Mouse (Mus musculus) forebrain, embryonic 12.5 days (tissue): ENCODE measurements around the gene Dda1. TPM values are rescaled to one million over a fixed set of nuclear protein-coding genes. Genes with fewer than 3 reads are reported as not detected.
A peak's percentile ranks its signal among the peaks of the same experiment; 100 is the strongest.

Experiments
- ATAC-seq: fragments of 200-750 bp; cut with Nextera tagmentation; 2 replicates; pipeline ENCODE4 v1.8.0; 2017; ENCODE audit warnings: moderate TSS enrichment; ENCODE audit not compliant: low FRiP score
- H3K27ac ChIP-seq: fragments of 300-500 bp; sonication (generic); 2 replicates; pipeline ENCODE4 v1.5.1; 2016; ENCODE audit warnings: mild to moderate bottlenecking
- H3K27me3 ChIP-seq: fragments of 300-500 bp; sonication (generic); 2 replicates; pipeline ENCODE4 v1.6.1; 2016; ENCODE audit warnings: mild to moderate bottlenecking
- H3K36me3 ChIP-seq: fragments of 300-500 bp; sonication (generic); replicated peaks from 2 replicates; pipeline ENCODE4 v1.6.1; 2016; ENCODE audit warnings: mild to moderate bottlenecking
- H3K4me1 ChIP-seq: fragments of 300-500 bp; sonication (generic); 2 replicates; pipeline ENCODE4 v1.6.1; 2016
- H3K4me2 ChIP-seq: fragments of 300-500 bp; sonication (generic); 2 replicates; pipeline ENCODE4 v1.6.1; 2016; ENCODE audit warnings: mild to moderate bottlenecking, moderate library complexity
- H3K4me3 ChIP-seq: fragments of 300-500 bp; sonication (generic); replicated peaks from 2 replicates; pipeline ENCODE4 v1.5.1; 2016; ENCODE audit warnings: mild to moderate bottlenecking
- H3K9ac ChIP-seq: fragments of 300-500 bp; sonication (generic); 2 replicates; pipeline ENCODE4 v1.6.1; 2016; ENCODE audit warnings: mild to moderate bottlenecking
- H3K9me3 ChIP-seq: fragments of 300-500 bp; sonication (generic); 2 replicates; pipeline ENCODE4 v1.6.1; 2016
- WGBS: fragments of 180-500 bp; shearing (Covaris S2); methylation state at CpG from one replicate; pipeline ENCODE4 v1.1.7; 2016; 5-methylcytosine and 5-hydroxymethylcytosine counted together
- polyA plus RNA-seq: library from polyadenylated mRNA; unstranded; fragments of >200 nt; fragmentation: Nextera tagmentation; extraction: Ambion mirVana; gene quantifications from 2 replicates; pipeline ENCODE4 v1.2.1, GENCODE M21; 2016

Gene Dda1
- polyA plus RNA-seq, 1 experiment from 2014 or later = 146 TPM

DNA sequence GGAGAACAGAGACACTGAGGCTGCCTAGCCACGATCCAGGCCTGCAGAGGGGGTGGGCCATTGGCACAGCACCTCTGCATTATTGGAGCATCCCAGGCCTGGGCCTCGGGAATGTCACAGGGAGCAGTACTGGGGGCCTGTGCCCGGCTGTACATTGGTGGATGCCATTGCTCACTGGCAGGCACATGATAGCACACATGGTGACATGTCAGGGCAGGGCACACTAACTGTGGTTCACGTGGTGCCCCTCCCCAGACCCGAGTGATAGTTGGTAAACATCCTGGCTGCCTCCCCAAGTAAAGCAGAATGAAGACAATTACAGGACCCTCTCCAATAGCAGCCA lies 1.9 kb downstream of the Dda1 start:
- ATAC-seq = no peak
- Histone ChIP-seq H3K9me3 (no peaks in the 10 kb centered on the region), H3K4me2 (no peak overlapping the region), H3K4me3 (no peak overlapping the region), H3K4me1 (peaks cover 23% of the 10 kb centered on the region), H3K27me3 (no peaks in the 10 kb centered on the region), H3K36me3 (peaks cover 51% of the 10 kb centered on the region), H3K27ac (no peak overlapping the region), H3K9ac (no peak overlapping the region; the same call in 1 of the 2 replicates)
- 90% methylated on average over 5 of the region's 5 CpGs for WGBS

DNA sequence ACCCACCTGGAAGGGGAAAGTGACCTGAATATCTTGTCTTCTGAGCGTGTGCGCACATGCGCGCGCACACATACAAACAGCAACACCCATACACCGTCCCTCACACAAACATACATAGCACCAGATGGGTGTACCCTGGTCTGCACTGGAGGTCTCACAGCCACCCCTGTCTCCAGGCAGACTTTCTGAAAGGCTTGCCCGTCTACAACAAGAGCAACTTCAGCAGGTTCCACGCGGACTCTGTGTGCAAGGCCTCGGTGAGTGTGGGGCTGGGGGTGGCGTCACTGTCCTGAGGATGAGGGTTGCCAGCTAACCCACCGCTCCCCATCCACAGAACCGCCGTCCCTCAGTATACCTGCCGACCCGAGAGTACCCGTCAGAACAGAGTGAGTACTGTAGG lies 2.9 kb downstream of the Dda1 start:
- Histone ChIP-seq H3K9ac (no peak overlapping the region), H3K4me1 (peaks cover 27% of the 10 kb centered on the region), H3K9me3 (no peaks in the 10 kb centered on the region), H3K36me3 (peaks cover 47% of the 10 kb centered on the region), H3K27ac (no peak overlapping the region), H3K4me2 (no peak overlapping the region), H3K27me3 (no peaks in the 10 kb centered on the region), H3K4me3 (no peak overlapping the region)
- no peak for ATAC-seq
- WGBS = 96% methylated on average over 17 of the region's 17 CpGs

DNA sequence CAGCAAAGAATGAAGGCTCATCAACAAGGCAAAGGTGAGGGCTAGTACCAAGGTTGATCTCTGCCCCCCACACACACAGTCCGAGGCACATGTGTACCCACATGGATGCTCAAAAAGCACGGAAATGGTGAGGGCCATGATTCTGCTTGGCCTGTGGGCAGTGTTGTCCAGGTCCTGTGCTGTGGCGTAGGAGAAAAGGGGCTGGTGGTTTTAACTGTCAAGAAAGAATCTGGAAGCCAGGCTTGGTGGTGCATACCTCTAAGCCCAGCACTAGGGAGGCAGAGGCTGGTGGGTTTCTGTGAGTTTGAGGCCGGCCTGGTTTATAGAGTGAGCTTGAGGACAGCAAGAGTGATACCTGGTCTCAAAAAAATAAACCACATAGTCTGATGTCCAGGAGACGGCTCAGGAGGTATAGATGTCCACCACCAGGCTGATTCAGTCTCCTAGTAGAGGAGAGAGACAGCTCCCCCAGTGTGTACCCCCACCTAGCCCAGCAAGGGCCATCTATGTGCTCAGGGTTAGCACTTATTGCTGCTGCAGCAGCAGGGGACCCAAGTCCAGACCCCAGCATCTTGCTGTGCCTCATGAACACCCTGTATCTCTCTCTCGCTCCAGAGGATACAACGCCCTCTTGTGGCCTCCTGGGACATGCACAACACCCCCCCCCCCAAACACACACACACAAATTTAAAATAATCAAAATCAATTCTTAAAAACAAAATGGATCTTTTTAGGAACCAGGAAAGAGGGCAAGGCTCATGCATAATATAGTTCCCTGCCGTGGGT lies 3.8 kb downstream of the Dda1 start:
- Histone ChIP-seq H3K4me1 (peaks cover 37% of the 10 kb centered on the region), H3K27ac (no peak overlapping the region), H3K9ac (no peak overlapping the region), H3K4me3 (no peak overlapping the region), H3K4me2 (no peak overlapping the region), H3K27me3 (no peaks in the 10 kb centered on the region), H3K9me3 (no peaks in the 10 kb centered on the region), H3K36me3 (peaks cover 50% of the 10 kb centered on the region)
- WGBS = 82% methylated on average over 8 of the region's 8 CpGs
- ATAC-seq = no peak

GRCm38 (mm10) chr8:71474344-71474743 lies 5.3 kb downstream of the Dda1 start:
- H3K36me3 ChIP-seq = peaks cover 63% of the 10 kb centered on the region
- no peaks in the 10 kb centered on the region for H3K9me3 ChIP-seq
- 94% methylated on average over 18 of the region's 18 CpGs for WGBS
- H3K4me1 ChIP-seq = peaks cover 34% of the 10 kb centered on the region
- H3K4me2 ChIP-seq = no peak overlapping the region
- no peak for ATAC-seq
- H3K27me3 ChIP-seq = no peaks in the 10 kb centered on the region
- no peak overlapping the region for H3K4me3 ChIP-seq
- H3K27ac ChIP-seq = no peak overlapping the region
- H3K9ac ChIP-seq = no peak overlapping the region

DNA sequence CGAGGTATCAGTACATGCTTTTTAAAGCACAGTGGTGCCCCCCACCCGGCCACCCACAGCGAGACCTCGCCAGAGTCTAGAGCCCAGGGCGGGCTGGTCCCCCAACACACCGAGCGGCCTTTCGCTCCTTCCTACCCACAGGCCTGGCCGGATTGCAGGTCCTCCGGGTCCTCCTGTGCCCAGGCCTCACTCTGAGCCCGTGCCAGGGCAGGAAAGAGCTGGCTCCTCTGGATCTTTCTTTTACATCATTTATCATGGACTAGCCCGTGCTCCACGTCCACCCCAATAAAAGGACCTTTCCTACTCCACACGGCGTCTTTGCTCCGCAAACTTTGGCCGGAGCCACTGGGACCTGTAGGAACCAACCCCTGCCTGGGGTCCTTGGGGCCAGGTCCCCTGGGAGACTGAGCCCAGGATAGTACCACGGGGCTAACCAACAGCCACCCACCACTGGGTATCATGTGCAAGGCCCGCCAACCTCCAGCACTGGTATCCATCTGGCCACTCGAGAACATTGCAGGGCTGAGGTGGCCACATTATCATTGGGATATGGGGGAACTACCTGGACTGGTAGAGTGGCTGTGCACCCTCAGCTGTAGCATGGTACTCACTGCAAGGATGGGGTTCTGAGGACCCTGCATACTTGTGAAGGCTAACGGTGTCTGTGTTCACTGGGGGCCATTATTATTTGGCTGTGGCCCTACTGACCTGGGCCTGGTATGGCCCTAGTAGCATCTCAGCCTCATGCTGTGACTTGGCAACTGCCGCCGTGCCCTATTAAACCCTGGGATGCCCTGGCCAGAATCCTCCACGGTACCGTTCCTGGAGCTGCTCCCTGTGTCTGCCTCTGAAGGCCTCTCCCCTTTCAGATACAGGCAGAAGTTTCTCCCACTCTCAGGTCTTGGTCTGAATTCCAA lies 6.0 kb downstream of the Dda1 start:
- no peak for ATAC-seq
- Histone ChIP-seq H3K4me3 (no peak overlapping the region), H3K9me3 (no peaks in the 10 kb centered on the region), H3K36me3 (peaks cover 70% of the 10 kb centered on the region), H3K4me2 (peak overlapping the region; percentile 90; the same call in 1 of the 2 replicates), H3K27ac (no peak overlapping the region), H3K4me1 (peaks cover 29% of the 10 kb centered on the region), H3K9ac (no peak overlapping the region), H3K27me3 (no peaks in the 10 kb centered on the region)
- 91% methylated on average over 25 of the region's 25 CpGs for WGBS

DNA sequence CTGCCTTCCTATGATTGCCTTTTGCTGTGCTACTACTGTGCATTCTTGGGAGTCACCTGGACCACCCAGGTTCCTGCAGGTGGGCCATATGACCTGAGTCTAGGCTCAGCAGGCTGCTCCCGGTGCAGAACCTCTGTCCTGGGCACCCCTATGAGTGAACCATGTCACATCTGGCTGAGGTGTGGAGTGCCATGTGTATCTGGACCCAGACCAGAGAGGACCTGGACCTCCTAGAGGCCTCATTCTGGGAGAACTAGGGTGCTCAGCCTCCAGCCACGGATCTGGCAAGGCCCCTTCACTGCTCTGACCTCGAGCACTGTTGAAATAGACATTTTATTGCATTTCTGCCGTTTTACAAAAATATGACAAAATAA lies 6.7 kb downstream of the Dda1 start:
- H3K4me2 ChIP-seq = peak overlapping the region; percentile 90
- H3K27ac ChIP-seq = peak overlapping the region; percentile 90; the same call in 1 of the 2 replicates
- peak overlapping the region; percentile 72; the same call in 1 of the 2 replicates for H3K9ac ChIP-seq
- no peaks in the 10 kb centered on the region for H3K9me3 ChIP-seq
- H3K27me3 ChIP-seq = no peaks in the 10 kb centered on the region
- H3K4me1 ChIP-seq = peaks cover 23% of the 10 kb centered on the region
- peak; percentile 23 for ATAC-seq
- 30% methylated on average over 4 of the region's 4 CpGs for WGBS
- H3K36me3 ChIP-seq = peaks cover 76% of the 10 kb centered on the region
- H3K4me3 ChIP-seq = peak overlapping the region; percentile 64

- peak; percentile 63 for ATAC-seq
- Histone ChIP-seq H3K36me3 (peaks cover 77% of the 10 kb centered on the region), H3K27me3 (no peaks in the 10 kb centered on the region), H3K4me2 (peak overlapping the region; percentile 90), H3K4me1 (peaks cover 22% of the 10 kb centered on the region), H3K27ac (peak overlapping the region; percentile 90), H3K9ac (peak overlapping the region; percentile 72), H3K9me3 (no peaks in the 10 kb centered on the region), H3K4me3 (peak overlapping the region; percentile 64)
- WGBS = under 1% methylated on average over 97 of the region's 121 CpGs
These were observed 7.3 kb downstream of the Dda1 start for GRCm38 (mm10) chr8:71476099-71476940.

DNA sequence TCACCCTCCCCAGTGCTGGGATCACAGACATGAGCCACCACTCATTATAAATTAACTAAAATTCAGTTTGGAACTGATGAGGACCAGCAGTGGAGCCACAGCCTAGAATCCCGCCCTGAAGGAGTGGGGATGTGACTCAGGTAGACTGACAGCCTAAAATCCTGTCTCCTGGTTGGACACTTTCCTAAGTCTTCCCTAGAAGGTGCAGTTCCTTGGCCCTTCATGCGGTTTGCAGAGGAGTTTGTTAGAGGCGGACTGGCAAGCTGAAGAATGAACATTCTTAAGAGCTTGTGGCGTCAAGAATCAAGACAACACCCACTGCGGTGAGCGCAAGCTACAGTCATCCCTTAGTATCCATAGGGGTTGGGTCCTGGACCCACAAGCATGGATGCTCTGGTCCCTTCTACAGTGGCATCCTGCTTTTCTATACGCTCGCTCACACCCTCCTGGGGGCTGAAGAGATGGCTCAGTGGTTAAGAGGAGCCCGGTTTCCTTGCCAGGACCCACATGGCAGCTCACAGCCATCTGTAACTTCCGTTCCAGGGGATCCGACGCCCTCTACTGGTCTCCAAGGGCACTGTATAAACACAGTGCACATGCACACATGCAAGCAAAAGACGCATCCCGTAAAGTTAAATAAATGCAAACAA lies 8.3 kb downstream of the Dda1 start:
- Histone ChIP-seq H3K4me1 (peaks cover 25% of the 10 kb centered on the region), H3K27me3 (no peaks in the 10 kb centered on the region; the same call in 1 of the 2 replicates), H3K27ac (peak overlapping the region; percentile 90), H3K4me3 (peak overlapping the region; percentile 64), H3K9ac (peak overlapping the region; percentile 72), H3K36me3 (peaks cover 77% of the 10 kb centered on the region), H3K9me3 (no peaks in the 10 kb centered on the region), H3K4me2 (peak overlapping the region; percentile 90)
- WGBS = 43% methylated on average over 14 of the region's 14 CpGs
- no peak for ATAC-seq

DNA sequence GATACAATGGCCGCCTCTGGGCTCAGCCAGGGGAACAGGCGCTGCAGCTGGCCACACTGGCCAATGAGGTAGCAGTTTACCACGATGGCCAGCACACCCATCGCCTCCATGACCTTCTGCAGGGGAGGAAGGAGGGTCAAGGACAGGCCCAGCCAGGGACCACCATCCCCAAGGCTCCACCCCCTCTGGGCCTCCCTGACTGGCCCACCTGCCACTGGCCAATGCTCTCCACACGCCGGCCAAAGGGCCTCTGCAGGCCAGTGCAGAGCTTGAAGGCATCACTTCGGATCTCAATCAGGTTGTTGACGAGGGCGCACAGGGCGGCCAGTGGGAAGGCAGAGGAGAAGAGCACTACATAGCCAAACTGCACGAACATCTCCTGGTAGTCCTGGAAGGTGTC lies 9.9 kb downstream of the Dda1 start:
- 91% methylated on average over 11 of the region's 11 CpGs for WGBS
- Histone ChIP-seq H3K4me3 (no peak overlapping the region), H3K9ac (0 out of 2 replicates have a peak overlapping the region, but pooled peaks have one; percentile 40), H3K36me3 (peaks cover 76% of the 10 kb centered on the region), H3K27ac (no peak overlapping the region), H3K9me3 (no peaks in the 10 kb centered on the region), H3K4me1 (peaks cover 32% of the 10 kb centered on the region), H3K27me3 (no peaks in the 10 kb centered on the region; the same call in 1 of the 2 replicates), H3K4me2 (no peak overlapping the region)
- ATAC-seq = no peak

DNA sequence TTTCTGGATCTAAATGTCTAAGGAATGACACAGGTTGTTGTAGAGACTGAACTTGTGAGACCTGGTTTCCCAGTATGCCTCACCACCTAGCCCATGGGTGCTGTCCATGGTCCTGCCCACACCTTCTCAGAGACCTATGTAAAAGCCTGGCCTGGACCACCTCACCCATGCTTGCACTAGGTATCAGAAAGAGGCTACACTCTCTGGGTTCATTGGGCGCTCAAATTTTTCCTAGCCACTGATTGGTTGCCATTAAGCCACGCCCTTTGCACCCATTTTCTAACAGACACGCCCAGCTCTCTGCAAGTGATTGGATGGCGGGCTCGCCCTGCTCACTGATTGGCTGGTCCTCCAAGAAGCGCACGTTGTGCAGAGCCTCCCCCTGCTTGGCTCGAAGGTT lies 14.9 kb downstream of the Dda1 start:
- no peaks in the 10 kb centered on the region for H3K9me3 ChIP-seq
- no peak overlapping the region; the same call in 1 of the 2 replicates for H3K4me3 ChIP-seq
- H3K4me1 ChIP-seq = peaks cover 43% of the 10 kb centered on the region
- H3K27me3 ChIP-seq = no peaks in the 10 kb centered on the region; the same call in 1 of the 2 replicates
- ATAC-seq = no peak
- no peak overlapping the region for H3K4me2 ChIP-seq
- no peak overlapping the region for H3K9ac ChIP-seq
- peaks cover 59% of the 10 kb centered on the region for H3K36me3 ChIP-seq
- H3K27ac ChIP-seq = no peak overlapping the region
- WGBS = 52% methylated on average over 8 of the region's 8 CpGs

DNA sequence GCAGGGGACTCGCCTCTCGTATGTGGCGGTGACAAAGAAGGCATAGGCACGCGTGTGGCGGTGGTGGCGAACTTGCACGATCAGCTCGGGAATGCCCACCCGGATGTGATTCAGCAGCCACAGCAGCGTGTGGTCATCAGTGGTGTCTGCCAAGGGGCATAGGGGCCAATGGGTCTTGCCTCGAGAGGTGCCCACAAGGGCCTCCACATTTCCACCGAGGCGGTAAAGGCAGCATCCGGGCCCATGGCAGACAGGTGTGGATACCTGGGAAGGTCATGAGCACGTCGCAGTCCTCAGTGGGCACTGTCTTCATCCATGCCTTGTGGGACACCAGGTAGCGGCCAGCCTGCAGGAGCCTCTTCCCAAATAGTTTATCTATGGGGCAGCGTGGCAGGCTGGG lies 15.7 kb downstream of the Dda1 start:
- 91% methylated on average over 19 of the region's 19 CpGs for WGBS
- H3K4me1 ChIP-seq = peaks cover 51% of the 10 kb centered on the region
- no peak for ATAC-seq
- no peaks in the 10 kb centered on the region for H3K9me3 ChIP-seq
- H3K4me2 ChIP-seq = peak overlapping the region; percentile 75
- H3K36me3 ChIP-seq = peaks cover 52% of the 10 kb centered on the region
- H3K27me3 ChIP-seq = no peaks in the 10 kb centered on the region; the same call in 1 of the 2 replicates
- H3K9ac ChIP-seq = peak overlapping the region; percentile 99
- H3K4me3 ChIP-seq = peak overlapping the region; percentile 92
- H3K27ac ChIP-seq = no peak overlapping the region
